Mouse (Mus musculus) stomach, postnatal 0 days (tissue): ENCODE measurements around the gene Pcdh9.

Experiments used
- CTCF ChIP-seq: IDR thresholded peaks from 2 replicates; pipeline ENCODE4 v1.5.1; 2016; ENCODE audit warnings: antibody characterized with exemption, low read depth, mild to moderate bottlenecking, moderate library complexity
- EP300 ChIP-seq: optimal IDR thresholded peaks from 2 replicates; pipeline ENCODE3; 2016; ENCODE audit warnings: antibody characterized with exemption

DNA sequence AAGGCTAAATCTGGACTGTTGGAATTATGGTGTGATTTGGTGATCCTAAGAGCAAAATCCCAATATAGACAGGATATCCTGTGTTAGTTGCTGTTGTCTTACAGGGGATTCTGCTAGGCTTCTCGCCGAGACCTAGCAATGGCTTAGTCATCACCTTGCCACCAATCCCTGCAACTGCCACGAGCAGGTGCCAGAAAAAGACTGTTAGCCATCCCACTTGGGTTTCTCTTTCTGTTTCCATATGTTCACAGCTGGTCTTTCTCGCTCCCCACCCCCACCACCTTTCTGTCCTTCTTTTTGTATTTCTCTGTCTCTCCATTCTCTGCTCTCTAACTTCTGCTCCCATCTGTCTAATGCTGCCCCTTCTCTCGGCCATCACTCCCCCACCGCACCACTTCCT, 831.7 kb downstream of the Pcdh9 start:
- TF ChIP-seq EP300, result no peak
- TF ChIP-seq CTCF, result no peak
